Mouse (Mus musculus) embryonic facial prominence, embryonic 10.5 days (tissue): ENCODE results near the gene Grhpr. TPM values are rescaled to one million over a fixed set of nuclear protein-coding genes. Genes with fewer than 3 reads are reported as not detected.
"Not testable (repeated sequence)": the region's sequence is repeated elsewhere in the genome, so short reads cannot be mapped to it uniquely, and the experiment has no call there.

ENCODE experiments used
- DNase-seq: peaks from one replicate; pipeline ENCODE4 v3.0.0-alpha.2; 2017; ENCODE audit warnings: low spot score
- H3K27ac ChIP-seq: fragments of 300-500 bp; sonication (generic); replicated peaks from 2 replicates; pipeline ENCODE4 v1.5.1; 2016; ENCODE audit warnings: mild to moderate bottlenecking
- H3K27me3 ChIP-seq: fragments of 300-500 bp; sonication (generic); replicated peaks from 2 replicates; pipeline ENCODE4 v1.6.1; 2016; ENCODE audit warnings: low read depth, mild to moderate bottlenecking; ENCODE audit not compliant: poor library complexity, severe bottlenecking
- H3K36me3 ChIP-seq: fragments of 300-500 bp; sonication (generic); replicated peaks from 2 replicates; pipeline ENCODE4 v1.6.1; 2016; ENCODE audit warnings: mild to moderate bottlenecking, moderate library complexity
- H3K4me1 ChIP-seq: fragments of 300-500 bp; sonication (generic); 2 replicates; pipeline ENCODE4 v1.6.1; 2016
- H3K4me3 ChIP-seq: fragments of 300-500 bp; sonication (generic); 2 replicates; pipeline ENCODE4 v1.5.1; 2016; ENCODE audit warnings: mild to moderate bottlenecking, moderate library complexity
- H3K9me3 ChIP-seq: fragments of 300-500 bp; sonication (generic); 2 replicates; pipeline ENCODE4 v1.6.1; 2016; ENCODE audit warnings: mild to moderate bottlenecking
- WGBS: fragments of 180-500 bp; shearing (Covaris S2); methylation state at CpG from one replicate; pipeline ENCODE4 v1.1.7; 2016; 5-methylcytosine and 5-hydroxymethylcytosine counted together
- polyA plus RNA-seq: library from polyadenylated mRNA; unstranded; fragments of >200 nt; fragmentation: Nextera tagmentation; extraction: Ambion mirVana; gene quantifications from 2 replicates; pipeline ENCODE4 v1.2.1, GENCODE M21; 2016

Grhpr gene
- polyA plus RNA-seq, 1 experiment from 2014 or later: 57.8 TPM

GRCm38 (mm10) chr4:44978175-44978574 is 3.0 kb upstream of the Grhpr start:
- no peaks in the 10 kb centered on the region for H3K27me3 ChIP-seq
- DNase-seq: no peak
- no peaks in the 10 kb centered on the region for H3K9me3 ChIP-seq
- H3K36me3 ChIP-seq: no peaks in the 10 kb centered on the region
- 78% methylated on average over 5 of the region's 5 CpGs for WGBS
- H3K4me3 ChIP-seq: no peak overlapping the region
- peaks cover 34% of the 10 kb centered on the region for H3K4me1 ChIP-seq
- no peak overlapping the region for H3K27ac ChIP-seq

DNA sequence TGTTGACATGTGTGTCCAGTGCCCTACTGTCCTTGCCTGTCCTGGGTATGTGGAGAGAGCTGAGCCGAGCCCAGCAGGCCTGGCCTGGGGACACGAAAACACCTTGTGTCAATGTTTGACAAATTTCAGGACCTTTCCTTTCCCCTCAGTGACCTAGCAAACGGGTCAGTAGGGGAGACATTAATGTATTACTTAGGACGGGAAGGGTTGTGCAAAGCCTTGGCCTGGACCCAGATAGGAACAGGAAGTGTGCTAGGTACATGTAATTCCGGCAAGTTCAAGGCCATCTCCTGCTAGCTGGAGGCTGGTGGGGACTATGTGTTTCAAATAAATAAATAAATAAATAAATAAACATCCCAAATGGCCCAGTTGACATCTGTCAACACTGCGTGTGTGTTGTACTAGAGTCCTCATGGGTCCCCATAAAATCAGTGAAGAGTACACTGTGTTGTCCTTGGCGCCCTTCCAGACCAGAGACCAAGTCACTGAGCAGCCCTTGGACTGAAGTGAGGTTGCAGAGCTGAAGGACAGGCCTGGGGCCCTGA is 1.3 kb upstream of the Grhpr start:
- DNase-seq: no peak
- H3K4me3 ChIP-seq: no peak overlapping the region
- 75% methylated on average over 7 of the region's 7 CpGs for WGBS
- H3K36me3 ChIP-seq: peaks cover 12% of the 10 kb centered on the region
- H3K27me3 ChIP-seq: no peaks in the 10 kb centered on the region
- H3K4me1 ChIP-seq: peaks cover 42% of the 10 kb centered on the region
- no peak overlapping the region for H3K27ac ChIP-seq
- H3K9me3 ChIP-seq: no peaks in the 10 kb centered on the region

- peaks cover 47% of the 10 kb centered on the region for H3K4me1 ChIP-seq
- H3K4me3 ChIP-seq: peak overlapping the region; percentile 85
- no peaks in the 10 kb centered on the region for H3K27me3 ChIP-seq
- WGBS: 23% methylated on average over 5 of the region's 5 CpGs
- H3K36me3 ChIP-seq: peaks cover 32% of the 10 kb centered on the region
- H3K9me3 ChIP-seq: no peaks in the 10 kb centered on the region
- no peak for DNase-seq
- H3K27ac ChIP-seq: peak overlapping the region; percentile 93
Observed at GRCm38 (mm10) chr4:44981974-44982287, 736 bp downstream of the Grhpr start.

DNA sequence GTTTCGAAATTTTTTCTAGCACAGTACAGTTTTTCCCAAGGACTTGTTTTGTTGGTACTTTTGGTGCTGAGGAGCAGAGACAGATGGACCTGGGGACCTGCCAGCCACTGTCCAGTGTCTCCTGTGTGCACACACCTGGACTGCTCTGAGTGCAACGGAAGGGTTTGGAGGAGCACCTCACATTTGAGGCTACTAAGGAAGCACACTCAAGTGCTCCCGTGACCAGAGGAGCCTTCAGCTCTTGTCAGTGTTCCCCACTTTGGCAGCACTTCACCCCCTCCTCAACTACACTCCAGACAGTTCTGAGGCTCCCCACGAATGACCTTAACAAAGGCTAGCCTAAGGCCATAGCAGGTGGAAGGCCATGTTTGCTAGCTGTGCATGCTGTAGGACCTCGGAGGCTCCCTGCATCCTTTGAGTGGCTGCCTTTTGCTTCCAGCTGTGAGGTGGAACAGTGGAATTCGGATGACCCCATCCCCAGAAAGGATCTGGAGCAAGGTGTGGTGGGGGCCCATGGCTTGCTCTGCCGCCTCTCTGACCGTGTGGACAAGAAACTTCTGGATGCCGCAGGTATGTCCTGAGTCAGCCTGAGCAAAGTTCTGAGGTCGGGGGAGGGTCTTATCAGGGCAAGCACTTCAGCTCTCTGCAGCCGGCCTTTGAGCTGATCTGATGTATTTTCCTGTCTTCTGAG is 1.4 kb downstream of the Grhpr start:
- H3K36me3 ChIP-seq: peaks cover 39% of the 10 kb centered on the region
- peaks cover 47% of the 10 kb centered on the region for H3K4me1 ChIP-seq
- 74% methylated on average over 11 of the region's 11 CpGs for WGBS
- no peaks in the 10 kb centered on the region for H3K9me3 ChIP-seq
- no peak for DNase-seq
- peak overlapping the region; percentile 85 for H3K4me3 ChIP-seq
- no peaks in the 10 kb centered on the region for H3K27me3 ChIP-seq
- H3K27ac ChIP-seq: peak overlapping the region; percentile 93

DNA sequence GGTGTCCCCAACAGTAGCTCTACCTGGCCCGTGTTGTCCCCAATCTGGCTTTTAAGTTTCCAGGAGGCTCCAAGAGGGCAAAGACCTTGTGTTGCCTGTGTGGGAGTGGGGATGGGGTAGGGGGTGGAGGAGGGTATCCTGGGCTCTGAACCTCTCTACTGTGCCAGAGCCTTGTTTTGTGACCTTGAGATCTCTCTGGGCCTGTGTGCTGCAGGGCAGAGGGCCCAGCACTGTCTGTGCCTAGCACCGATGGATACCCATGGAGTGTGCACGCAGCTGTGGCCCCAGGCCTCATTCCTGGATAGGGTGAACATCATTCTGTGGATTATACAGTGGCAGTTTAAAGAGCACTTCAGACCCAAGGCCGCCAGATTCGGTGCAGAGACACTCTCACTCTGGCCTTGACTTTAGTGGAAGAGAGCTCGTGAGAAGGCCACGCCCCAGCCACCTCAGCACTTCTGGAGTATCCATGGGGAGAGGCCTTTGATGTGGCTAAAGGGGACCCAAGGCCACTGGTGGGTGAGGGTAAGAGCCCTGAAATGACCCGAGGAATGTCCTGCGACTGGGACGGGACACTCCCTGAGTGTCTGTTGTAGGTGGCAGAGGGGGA is 2.0 kb downstream of the Grhpr start:
- Histone ChIP-seq H3K9me3 (no peaks in the 10 kb centered on the region), H3K27ac (peak overlapping the region; percentile 24; the same call in 1 of the 2 replicates), H3K27me3 (no peaks in the 10 kb centered on the region), H3K4me1 (peaks cover 47% of the 10 kb centered on the region), H3K36me3 (peaks cover 45% of the 10 kb centered on the region), H3K4me3 (peak overlapping the region; percentile 85; the same call in 1 of the 2 replicates)
- 89% methylated on average over 10 of the region's 10 CpGs for WGBS
- DNase-seq: no peak

DNA sequence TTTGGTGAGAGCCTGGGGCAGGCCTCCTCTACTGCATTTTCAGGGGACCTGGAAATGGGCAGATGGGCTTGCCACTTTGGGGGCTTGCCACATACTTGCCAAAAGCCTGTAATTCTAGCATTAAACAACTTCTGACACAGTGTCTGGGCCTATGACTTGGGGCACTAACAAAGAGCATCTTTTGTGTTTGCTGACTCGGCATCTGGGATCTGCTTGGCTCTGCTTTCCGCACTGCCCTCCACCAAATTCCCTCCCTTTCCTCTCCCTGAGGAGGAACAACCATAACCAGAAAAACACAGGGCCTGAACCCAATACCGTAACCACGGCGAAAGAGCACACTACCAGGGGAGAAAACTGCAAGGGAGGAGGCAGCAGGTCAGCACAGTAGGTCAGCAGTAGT is 9.4 kb downstream of the Grhpr start:
- no peak for DNase-seq
- Histone ChIP-seq H3K36me3 (peaks cover 97% of the 10 kb centered on the region), H3K9me3 (no peaks in the 10 kb centered on the region), H3K27ac (no peak overlapping the region), H3K27me3 (no peaks in the 10 kb centered on the region), H3K4me1 (no peaks in the 10 kb centered on the region), H3K4me3 (no peak overlapping the region)
- WGBS: 89% methylated on average over 5 of the region's 5 CpGs

DNA sequence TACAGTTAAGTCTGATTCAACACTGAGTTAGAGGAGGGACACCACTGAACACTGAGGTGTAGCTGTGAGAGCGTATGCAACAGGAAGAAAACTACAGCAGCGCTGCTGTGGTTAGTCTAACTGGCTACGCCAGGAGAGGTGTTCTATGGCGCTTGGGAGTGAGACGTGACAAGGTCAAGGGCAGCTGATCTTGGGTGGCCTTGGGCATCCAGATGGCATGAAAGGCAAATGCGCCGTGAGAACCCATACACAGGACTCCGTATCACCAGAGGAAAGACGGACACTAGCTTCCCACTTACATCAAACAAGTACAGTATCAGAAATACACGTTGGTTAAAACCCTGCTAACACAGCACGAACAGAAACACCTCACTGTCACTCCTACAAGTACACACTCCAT is 11.1 kb downstream of the Grhpr start:
- 92% methylated on average over 11 of the region's 11 CpGs for WGBS
- not testable (repeated sequence) for H3K27ac ChIP-seq, DNase-seq, H3K4me3 ChIP-seq, H3K27me3 ChIP-seq, H3K4me1 ChIP-seq, H3K9me3 ChIP-seq
- H3K36me3 ChIP-seq: peaks cover 84% of the 10 kb centered on the region

- WGBS: 92% methylated on average over 14 of the region's 14 CpGs
- not testable (repeated sequence) for H3K4me3 ChIP-seq, H3K4me1 ChIP-seq, H3K27ac ChIP-seq, H3K9me3 ChIP-seq, H3K27me3 ChIP-seq, DNase-seq
- peaks cover 76% of the 10 kb centered on the region for H3K36me3 ChIP-seq
Observed at GRCm38 (mm10) chr4:44993179-44993578, 12.0 kb downstream of the Grhpr start.

GRCm38 (mm10) chr4:44993847-44994246 is 12.7 kb downstream of the Grhpr start:
- Histone ChIP-seq H3K9me3 (no peaks in the 10 kb centered on the region), H3K27me3 (no peaks in the 10 kb centered on the region), H3K4me3 (no peak overlapping the region), H3K27ac (no peak overlapping the region), H3K36me3 (peaks cover 69% of the 10 kb centered on the region), H3K4me1 (no peaks in the 10 kb centered on the region)
- 90% methylated on average over 9 of the region's 9 CpGs for WGBS
- peak; percentile 5 for DNase-seq

DNA sequence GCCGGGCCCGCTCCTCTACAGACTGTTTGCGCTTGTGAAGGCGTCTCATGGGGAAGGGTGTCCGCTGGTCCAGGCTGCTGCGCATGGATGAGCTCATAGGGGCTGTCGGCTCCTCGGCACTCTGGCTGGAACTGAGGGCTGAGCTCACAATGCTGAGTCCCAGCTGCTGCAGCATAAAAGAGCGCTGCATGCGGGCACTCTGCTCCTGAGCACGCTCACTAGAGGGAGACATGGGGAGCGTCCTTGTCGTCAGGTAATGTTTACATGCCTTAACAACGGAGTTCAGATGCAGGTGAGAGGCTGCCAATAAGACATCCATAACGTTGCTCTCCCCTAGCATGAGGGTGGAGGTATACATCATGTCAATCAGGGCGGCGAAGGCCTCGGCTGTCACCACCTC is 13.6 kb downstream of the Grhpr start:
- 85% methylated on average over 18 of the region's 18 CpGs for WGBS
- Histone ChIP-seq H3K27me3 (no peaks in the 10 kb centered on the region), H3K9me3 (no peaks in the 10 kb centered on the region), H3K36me3 (peaks cover 60% of the 10 kb centered on the region), H3K27ac (no peak overlapping the region), H3K4me1 (peaks cover 5% of the 10 kb centered on the region), H3K4me3 (no peak overlapping the region)
- no peak for DNase-seq

DNA sequence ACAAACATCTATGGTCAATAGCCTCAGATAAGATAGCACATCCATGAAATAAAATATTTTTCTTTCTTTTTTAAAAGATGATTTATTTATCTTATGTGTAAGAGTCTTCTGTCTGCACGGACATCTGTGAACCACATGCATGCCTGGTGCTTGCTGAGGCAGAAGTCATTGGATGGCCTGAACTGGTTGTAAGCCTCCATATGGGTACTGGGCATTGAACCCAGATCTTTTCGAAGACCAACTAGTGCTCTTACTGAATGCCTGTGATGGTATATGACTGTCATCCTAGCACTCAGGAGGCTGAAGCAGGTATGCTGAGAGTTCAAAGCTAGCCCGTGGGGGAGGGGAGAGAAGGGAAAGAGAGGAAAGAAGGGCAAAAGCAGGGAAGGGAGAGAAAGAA is 16.9 kb downstream of the Grhpr start:
- Histone ChIP-seq H3K36me3 (peaks cover 39% of the 10 kb centered on the region), H3K4me1 (peaks cover 5% of the 10 kb centered on the region), H3K27ac (no peak overlapping the region), H3K9me3 (no peaks in the 10 kb centered on the region), H3K4me3 (no peak overlapping the region), H3K27me3 (no peaks in the 10 kb centered on the region)
- 77% methylated on average over 3 of the region's 3 CpGs for WGBS
- no peak for DNase-seq

DNA sequence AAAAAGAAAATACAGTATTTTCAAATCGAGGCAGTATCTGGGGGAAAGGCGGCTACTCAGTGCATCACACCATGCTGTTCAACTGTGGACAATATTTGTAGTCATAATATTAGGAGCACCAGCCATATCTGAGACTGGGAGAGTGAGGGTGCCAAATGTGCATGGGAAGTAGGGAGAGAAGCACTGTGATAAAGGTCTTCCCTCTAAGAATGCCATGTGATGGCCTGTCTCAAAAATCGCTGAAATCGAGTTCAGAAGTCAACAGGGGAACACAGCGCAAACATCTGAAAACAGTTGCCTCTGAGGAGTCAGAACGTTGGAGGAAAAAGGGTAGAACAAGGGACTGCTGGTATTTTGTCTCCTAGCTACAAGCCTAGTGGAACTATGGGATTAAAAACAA is 18.8 kb downstream of the Grhpr start:
- 89% methylated on average over 6 of the region's 6 CpGs for WGBS
- no peak for DNase-seq
- Histone ChIP-seq H3K9me3 (no peaks in the 10 kb centered on the region), H3K4me3 (no peak overlapping the region), H3K36me3 (peaks cover 32% of the 10 kb centered on the region), H3K27me3 (no peaks in the 10 kb centered on the region), H3K27ac (no peak overlapping the region), H3K4me1 (peaks cover 5% of the 10 kb centered on the region)

DNA sequence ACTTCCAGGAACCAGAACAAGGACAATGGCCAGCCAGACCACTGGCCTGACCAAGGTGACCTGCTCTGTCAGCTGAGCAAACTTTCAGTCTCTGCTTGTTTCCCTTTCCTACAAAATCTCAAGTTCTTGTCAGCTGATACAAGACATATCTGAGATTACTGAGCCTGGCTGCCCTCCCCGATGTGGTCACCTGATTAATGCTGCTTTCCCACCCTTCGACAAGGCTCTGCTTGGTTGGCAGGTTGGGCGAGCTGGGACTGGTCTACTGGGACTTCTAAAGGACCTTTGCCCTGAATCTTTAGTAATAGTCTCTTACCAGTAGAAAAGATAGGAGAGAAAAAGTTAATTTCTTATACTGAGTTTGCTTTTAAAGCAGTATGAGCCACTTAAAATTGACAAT is 24.3 kb downstream of the Grhpr start:
- H3K4me3 ChIP-seq: no peak overlapping the region
- peaks cover 40% of the 10 kb centered on the region for H3K36me3 ChIP-seq
- no peaks in the 10 kb centered on the region for H3K9me3 ChIP-seq
- no peaks in the 10 kb centered on the region for H3K27me3 ChIP-seq
- DNase-seq: no peak
- no peak overlapping the region for H3K27ac ChIP-seq
- WGBS: 85% methylated on average over 3 of the region's 3 CpGs
- H3K4me1 ChIP-seq: peaks cover 10% of the 10 kb centered on the region
